Mouse (Mus musculus) spleen, adult 2 months (tissue): ENCODE data around the gene Macrod2.

ENCODE experiments used
- CTCF ChIP-seq: fragments of 200-500 bp; IDR thresholded peaks from 2 replicates; pipeline ENCODE4 v1.5.1; 2011; ENCODE audit warnings: mild to moderate bottlenecking, inconsistent platforms; ENCODE audit not compliant: insufficient read depth, insufficient read length, insufficient replicate concordance; ENCODE audit errors: extremely low read depth
- POLR2A ChIP-seq: fragments of 200-500 bp; IDR thresholded peaks from 2 replicates; pipeline ENCODE4 v1.6.1; 2011; ENCODE audit warnings: low read depth, low read length, inconsistent platforms

- TF ChIP-seq CTCF (no peak), POLR2A (no peak)
These were observed 1484.6 kb downstream of the Macrod2 start for GRCm38 (mm10) chr2:141879711-141880110.
